Mouse (Mus musculus) olfactory bulb, adult 2 months (tissue): ENCODE results near the gene Arhgap44.

Experiments
- CTCF ChIP-seq: fragments of 200-500 bp; IDR thresholded peaks from 2 replicates; pipeline ENCODE4 v1.5.1; 2012; ENCODE audit warnings: low read depth, mild to moderate bottlenecking, low read length, moderate library complexity; ENCODE audit not compliant: insufficient read depth
- POLR2A ChIP-seq: fragments of 200-500 bp; IDR thresholded peaks from 2 replicates; pipeline ENCODE4 v1.6.1; 2012; ENCODE audit warnings: mild to moderate bottlenecking, low read depth, low read length, moderate library complexity; ENCODE audit not compliant: insufficient read depth

GRCm38 (mm10) chr11:65003611-65004010 is 159.2 kb downstream of the Arhgap44 start:
- TF ChIP-seq POLR2A (no peak), CTCF (no peak)
